8 mouse cellular contexts compared by ENCODE assay signal in genomic region chr15:27943486-27944195, GRCm38 (mm10).
DNase-seq lines count a peak whose midpoint lies in the region; ATAC-seq and TF ChIP-seq lines count a peak whose summit lies in the region.

No protein-coding gene starts in this region.

- H3K4me1 ChIP-seq in cerebellum, adult 2 months (ENCODE audit: control insufficient read depth, insufficient read depth, low read length): peaks cover 69% of the 10 kb centered on the region
- peaks cover 69% of the 10 kb centered on the region for H3K4me1 ChIP-seq in heart, embryonic 15.5 days (replicated peaks)
- peaks cover 72% of the 10 kb centered on the region for H3K4me1 ChIP-seq in midbrain, embryonic 10.5 days

- peak overlapping the region; percentile 27 for H3K4me3 ChIP-seq in cerebellum, adult 2 months (replicated peaks; ENCODE audit: insufficient read depth, low read depth, low read length)
- no peak overlapping the region for H3K4me3 ChIP-seq in heart, embryonic 15.5 days
- no peak overlapping the region for H3K4me3 ChIP-seq in midbrain, embryonic 10.5 days

- no peak for TF ChIP-seq CTCF in cerebellum, adult 2 months (IDR thresholded peaks at IDR 0.05; ENCODE audit: borderline replicate concordance, insufficient read depth, low read depth, low read length)

- H3K9me3 ChIP-seq in heart, embryonic 15.5 days (replicated peaks): no peaks in the 10 kb centered on the region
- H3K9me3 ChIP-seq in midbrain, embryonic 10.5 days (replicated peaks): no peaks in the 10 kb centered on the region

- peak; percentile 82 to 89 for DNase-seq in layer of hippocampus, adult 18-20 months (ENCODE audit: low spot score in 2 of 2)
- DNase-seq in layer of hippocampus, postnatal 25 days (ENCODE audit: extremely low spot score in 1 of 2, low spot score in 1 of 2): no peak
- DNase-seq in cerebellum, adult 2 months: peak; percentile 88 to 94
- no peak for DNase-seq in midbrain, embryonic 10.5 days (ENCODE audit: low spot score)
- no peak for DNase-seq in spleen, postnatal 14 days (ENCODE audit: low spot score in 2 of 2)
- DNase-seq in yolk sac, embryonic 10.5 days (ENCODE audit: low spot score): no peak
- DNase-seq in gastrocnemius, adult 8-10 months (ENCODE audit: low spot score in 2 of 2): no peak

- H3K4me2 ChIP-seq in heart, embryonic 15.5 days: peak overlapping the region; percentile 38

- ATAC-seq in heart, embryonic 15.5 days (replicated peaks; ENCODE audit: insufficient number of reproducible peaks, insufficient read depth, low FRiP score, low read depth): peak; percentile 61; the same call in 1 of the 2 replicates

- TF ChIP-seq POLR2A in cerebellum, adult 2 months (IDR thresholded peaks at IDR 0.05; ENCODE audit: borderline replicate concordance, insufficient read depth, low read length): peak; percentile 71; the same call in 1 of the 2 replicates

- H3K9ac ChIP-seq in heart, embryonic 15.5 days: no peak overlapping the region

- 7% methylated on average over 18 of the region's 18 CpGs for WGBS in cerebellum, adult 2 months
- 44% methylated on average over 18 of the region's 18 CpGs for WGBS in heart, embryonic 15.5 days
- WGBS in midbrain, embryonic 10.5 days: 63% methylated on average over 18 of the region's 18 CpGs

- no peaks in the 10 kb centered on the region for H3K36me3 ChIP-seq in heart, embryonic 15.5 days
- H3K36me3 ChIP-seq in midbrain, embryonic 10.5 days: no peaks in the 10 kb centered on the region

- H3K27ac ChIP-seq in cerebellum, adult 2 months (ENCODE audit: insufficient read depth, low read length): peak overlapping the region; percentile 98
- H3K27ac ChIP-seq in heart, embryonic 15.5 days: peak overlapping the region; percentile 64
- 0 out of 2 replicates have a peak overlapping the region, but pooled peaks have one; percentile 42 for H3K27ac ChIP-seq in midbrain, embryonic 10.5 days (replicated peaks)

- H3K27me3 ChIP-seq in cerebellum, adult 2 months (ENCODE audit: control insufficient read depth, insufficient read depth, low read length): no peaks in the 10 kb centered on the region
- no peaks in the 10 kb centered on the region for H3K27me3 ChIP-seq in heart, embryonic 15.5 days
- H3K27me3 ChIP-seq in midbrain, embryonic 10.5 days (ENCODE audit: low read depth, poor library complexity, severe bottlenecking): peaks cover 19% of the 10 kb centered on the region

Comparison
In these comparisons a context has a peak if more than half of its experiments do, and no peak if none do; other contexts are left out.
1. DNase-seq: peak in layer of hippocampus, adult 18-20 months (2 of 2) and cerebellum, adult 2 months (2 of 2); none in layer of hippocampus, postnatal 25 days (0 of 2), midbrain, embryonic 10.5 days (single experiment), spleen, postnatal 14 days (0 of 2), yolk sac, embryonic 10.5 days (single experiment) and gastrocnemius, adult 8-10 months (0 of 2).
2. H3K27ac ChIP-seq: peak in every context shown above with its lines; median percentile 98 in cerebellum, adult 2 months; 64 in heart, embryonic 15.5 days; 42 in midbrain, embryonic 10.5 days.